Mouse (Mus musculus): ENCODE results near the gene Kcnd2.

Gene Kcnd2

GRCm38 (mm10) chr6:21686388-21686787 lies 471.1 kb downstream of the Kcnd2 start:
- no peak for DNase-seq (ENCODE audit: low spot score in 2 of 2)

- no peak for DNase-seq (ENCODE audit: low spot score in 2 of 2)
These were observed 477.6 kb downstream of the Kcnd2 start for GRCm38 (mm10) chr6:21692861-21693350.

GRCm38 (mm10) chr6:21697641-21698040 lies 482.3 kb downstream of the Kcnd2 start:
- no peak for DNase-seq (ENCODE audit: low spot score in 2 of 2)

GRCm38 (mm10) chr6:21701131-21701530 lies 485.8 kb downstream of the Kcnd2 start:
- DNase-seq (ENCODE audit: low spot score in 2 of 2) = no peak

- DNase-seq (ENCODE audit: low spot score in 2 of 2) = no peak
These were observed 493.9 kb downstream of the Kcnd2 start for GRCm38 (mm10) chr6:21709228-21709627.

GRCm38 (mm10) chr6:21719121-21719520 lies 503.8 kb downstream of the Kcnd2 start:
- DNase-seq (ENCODE audit: low spot score in 2 of 2) = no peak

GRCm38 (mm10) chr6:21722238-21722637 lies 506.9 kb downstream of the Kcnd2 start:
- DNase-seq (ENCODE audit: low spot score in 2 of 2) = no peak

- DNase-seq (ENCODE audit: low spot score in 2 of 2) = no peak
These were observed 525.3 kb downstream of the Kcnd2 start for GRCm38 (mm10) chr6:21740606-21741005.

- no peak for DNase-seq (ENCODE audit: low spot score in 2 of 2)
These were observed 529.4 kb downstream of the Kcnd2 start for GRCm38 (mm10) chr6:21744615-21745266.

- no peak for DNase-seq (ENCODE audit: low spot score in 2 of 2)
These were observed 532.2 kb downstream of the Kcnd2 start for GRCm38 (mm10) chr6:21747536-21747935.

- no peak for DNase-seq (ENCODE audit: low spot score in 2 of 2)
These were observed 552.5 kb downstream of the Kcnd2 start for GRCm38 (mm10) chr6:21767787-21768221.

- DNase-seq (ENCODE audit: low spot score in 2 of 2) = no peak
These were observed 553.6 kb downstream of the Kcnd2 start for GRCm38 (mm10) chr6:21768745-21769446.

GRCm38 (mm10) chr6:21769447-21769809 lies 554.1 kb downstream of the Kcnd2 start:
- DNase-seq (ENCODE audit: low spot score in 2 of 2) = no peak

- no peak for DNase-seq (ENCODE audit: low spot score in 2 of 2)
These were observed 559.1 kb downstream of the Kcnd2 start for GRCm38 (mm10) chr6:21774213-21774916.

Measured in frontal cortex, postnatal 25 days (tissue).